Mouse (Mus musculus): Measurements from ENCODE around the gene Ccdc97. TPM values are rescaled to one million over a fixed set of nuclear protein-coding genes. Genes with fewer than 3 reads are reported as not detected.

Ccdc97 gene
- total RNA-seq, 2 experiments from 2014 or later = 49.4 to 51.5 TPM

- DNase-seq (ENCODE audit: low spot score in 2 of 2) = no peak
Observed at GRCm38 (mm10) chr7:25670096-25670495, 48.8 kb downstream of the Ccdc97 start.

- no peak for DNase-seq (ENCODE audit: low spot score in 2 of 2)
Observed at GRCm38 (mm10) chr7:25669631-25670030, 49.3 kb downstream of the Ccdc97 start.

- no peak for DNase-seq (ENCODE audit: low spot score in 2 of 2)
Observed at GRCm38 (mm10) chr7:25669158-25669557, 49.7 kb downstream of the Ccdc97 start.

- no peak for DNase-seq (ENCODE audit: low spot score in 2 of 2)
Observed at GRCm38 (mm10) chr7:25666381-25666780, 52.5 kb downstream of the Ccdc97 start.

Other genes starting within 250 kb of the Ccdc97 start
- gene Ceacam1, start 241.5 kb downstream of the Ccdc97 start, total RNA-seq (2021) = 10 to 100 TPM; 14.9 to 21.4 TPM
- 1 to 10 TPM; 1.7 to 1.9 TPM for gene Ceacam2, start 179.2 kb downstream of the Ccdc97 start, total RNA-seq (2021)
- gene Erich4, start 103.2 kb downstream of the Ccdc97 start, total RNA-seq (2021) = 1 to 10 TPM in 1 of 2 experiments, not detected in 1; 2.5 TPM
- 10 to 100 TPM; 34.3 to 34.5 TPM for gene Dmac2, start 99.7 kb downstream of the Ccdc97 start, total RNA-seq (2021)
- 1 to 10 TPM; 4.4 to 7.6 TPM for gene B3gnt8, start 92.4 kb downstream of the Ccdc97 start, total RNA-seq (2021)
- 100 to 1,000 TPM; 103 to 112 TPM for gene Bckdha, start 60.1 kb downstream of the Ccdc97 start, total RNA-seq (2021)
- 10 to 100 TPM; 50.6 to 53.0 TPM for gene Exosc5, start 59.9 kb downstream of the Ccdc97 start, total RNA-seq (2021)
- 1 to 10 TPM in 1 of 2 experiments, under 1 TPM in 1; 0.76 to 1.9 TPM for gene Tmem91, start 43.9 kb downstream of the Ccdc97 start, total RNA-seq (2021)
- 10 to 100 TPM; 21.5 to 24.1 TPM for gene B9d2, start 38.3 kb downstream of the Ccdc97 start, total RNA-seq (2021)
- 10 to 100 TPM; 47.3 to 48.9 TPM for gene Tgfb1, start 32.1 kb downstream of the Ccdc97 start, total RNA-seq (2021)
- gene Hnrnpul1, start 35.7 kb upstream of the Ccdc97 start, total RNA-seq (2021) = 100 to 1,000 TPM; 167 to 177 TPM
- gene Axl, start 69.6 kb upstream of the Ccdc97 start, total RNA-seq (2021) = 100 to 1,000 TPM; 100 to 102 TPM
- gene Cyp2s1, start 97.8 kb upstream of the Ccdc97 start, total RNA-seq (2021) = 1 to 10 TPM; 4.8 to 7.7 TPM
- 1 to 10 TPM in 1 of 2 experiments, under 1 TPM in 1; 0.14 to 1.2 TPM for gene Cyp2b10, start 178.5 kb upstream of the Ccdc97 start, total RNA-seq (2021)

Measured in adrenal gland, postnatal 4 days (tissue).